Mouse (Mus musculus): ENCODE measurements around the gene Pgpep1l.

- TF ChIP-seq CTCF (IDR thresholded peaks at IDR 0.05; ENCODE audit: low read depth): no peak
- TF ChIP-seq EP300 (IDR thresholded peaks at IDR 0.05; ENCODE audit: low read depth): no peak
These were observed 47.4 kb upstream of the Pgpep1l start for GRCm38 (mm10) chr7:68311469-68311868.

Measured in heart, postnatal 0 days (tissue).